Mouse (Mus musculus) thymus, postnatal 10 days (tissue): ENCODE results near the gene Trp53rkb.

Source experiments
- DNase-seq, 2 experiments: peaks; one replicate each; pipeline ENCODE4 v3.0.0; 2021; ENCODE audit warnings: low spot score in 2 of 2

The Trp53rkb gene

DNA sequence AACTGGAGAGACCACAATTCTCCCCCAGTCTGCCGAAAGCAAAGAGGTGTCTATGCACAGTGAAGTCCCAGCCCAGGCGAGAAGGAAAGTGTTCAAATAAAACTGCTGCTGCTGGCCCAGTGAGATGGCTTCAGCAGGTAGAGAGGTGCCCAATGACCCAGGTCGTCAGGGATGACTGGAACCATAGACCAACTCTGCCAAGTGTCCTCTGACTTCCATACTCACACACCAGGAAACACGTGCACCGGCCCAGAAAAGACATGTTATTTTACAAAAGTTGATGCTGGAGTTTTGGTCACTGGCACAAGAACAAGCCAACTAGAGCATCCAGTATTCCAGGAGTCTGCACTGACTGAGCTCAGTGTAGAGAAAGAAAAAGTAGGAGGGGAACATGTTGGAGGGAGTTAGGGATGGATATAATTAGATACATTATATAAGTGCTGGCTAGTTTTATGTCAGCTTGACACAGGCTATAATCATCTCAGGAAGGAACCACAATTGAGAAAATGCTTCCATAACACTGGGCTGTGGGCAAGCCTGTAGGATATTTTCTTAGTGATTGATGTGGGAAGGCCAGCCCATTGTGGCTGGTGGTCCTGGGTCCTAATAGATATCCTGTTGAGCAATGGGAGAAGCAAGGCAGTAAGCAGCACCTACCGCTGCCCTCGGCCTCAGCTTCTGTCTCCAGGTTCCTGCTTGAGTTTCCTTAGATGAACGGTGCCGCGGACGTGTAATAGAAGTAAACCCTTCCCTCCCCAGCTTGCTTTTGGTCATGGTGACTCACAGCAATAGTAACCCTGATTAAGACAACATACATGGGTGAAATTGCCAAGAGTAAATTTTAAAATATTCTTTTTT is 7.5 kb downstream of the Trp53rkb start:
- no peak for DNase-seq

- no peak for DNase-seq
Observed at GRCm38 (mm10) chr2:166800473-166800857, 8.1 kb downstream of the Trp53rkb start.

DNA sequence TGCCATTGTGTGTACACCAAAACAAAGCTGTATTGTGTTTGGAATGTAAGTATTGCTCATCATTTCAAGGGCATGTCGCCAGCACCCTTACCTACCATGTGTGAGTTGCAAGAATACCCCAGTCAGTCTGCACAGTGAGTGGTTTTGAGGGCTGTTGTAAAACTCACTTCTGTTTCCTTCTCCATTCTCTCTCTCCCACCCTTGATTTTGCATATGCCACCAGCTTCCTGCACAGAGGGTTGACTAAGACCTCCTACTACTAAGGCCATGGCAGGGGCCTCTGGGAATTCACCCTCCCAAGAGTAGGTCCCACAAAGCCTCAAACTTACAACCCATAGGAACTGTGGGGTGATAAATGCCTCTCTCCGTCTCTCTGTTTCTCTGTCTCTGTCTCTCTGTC is 9.1 kb downstream of the Trp53rkb start:
- no peak for DNase-seq

DNA sequence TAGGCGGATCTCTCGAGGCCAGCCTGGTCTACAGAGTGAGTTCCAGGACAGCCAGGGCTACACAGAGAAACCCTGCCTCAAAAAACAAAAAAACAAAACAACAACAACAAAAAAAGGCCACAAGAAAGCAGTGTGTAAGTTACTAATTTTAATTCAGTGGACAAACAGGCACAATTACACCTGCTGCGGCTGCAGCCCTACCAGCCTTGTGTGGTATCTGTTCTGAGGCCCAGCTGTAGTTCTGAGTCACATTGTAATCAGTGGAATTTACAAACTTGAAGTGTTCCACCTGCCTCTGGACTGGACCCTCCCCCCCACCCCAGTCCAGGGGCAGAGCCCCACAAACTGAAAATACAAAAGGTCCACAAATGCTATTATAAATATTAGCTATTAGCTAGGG is 11.0 kb downstream of the Trp53rkb start:
- DNase-seq, result no peak

- DNase-seq, result peak; percentile 86 to 89
Observed at GRCm38 (mm10) chr2:166805250-166806172, 13.2 kb downstream of the Trp53rkb start, which contains the start of gene Arfgef2. Arfgef2 (plus strand) TSS chr2:166805588.

- DNase-seq, result no peak
Observed at GRCm38 (mm10) chr2:166806173-166806705, 13.9 kb downstream of the Trp53rkb start.

GRCm38 (mm10) chr2:166806813-166807212 is 14.5 kb downstream of the Trp53rkb start:
- no peak for DNase-seq

GRCm38 (mm10) chr2:166809499-166809898 is 17.2 kb downstream of the Trp53rkb start:
- DNase-seq, result no peak

DNA sequence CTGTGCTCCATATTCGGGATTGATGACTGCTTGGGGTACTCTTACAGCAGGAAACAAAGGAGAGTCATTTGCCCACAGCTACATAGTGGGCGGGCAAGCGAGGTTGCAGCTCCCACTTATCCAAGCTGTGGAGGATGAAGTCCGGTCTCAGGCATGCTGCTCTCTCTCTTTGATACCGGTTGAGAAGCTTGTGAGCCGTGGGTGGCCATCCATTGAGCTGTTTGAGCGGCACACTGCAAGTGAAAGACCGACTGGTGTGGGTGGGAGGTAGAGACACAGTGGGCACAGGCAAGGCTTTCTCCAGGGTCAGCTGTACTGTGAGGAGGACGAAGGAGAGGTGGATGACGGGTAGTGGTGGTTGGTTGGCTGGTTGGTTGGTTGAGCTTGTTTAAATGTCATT is 18.5 kb downstream of the Trp53rkb start:
- no peak for DNase-seq

DNA sequence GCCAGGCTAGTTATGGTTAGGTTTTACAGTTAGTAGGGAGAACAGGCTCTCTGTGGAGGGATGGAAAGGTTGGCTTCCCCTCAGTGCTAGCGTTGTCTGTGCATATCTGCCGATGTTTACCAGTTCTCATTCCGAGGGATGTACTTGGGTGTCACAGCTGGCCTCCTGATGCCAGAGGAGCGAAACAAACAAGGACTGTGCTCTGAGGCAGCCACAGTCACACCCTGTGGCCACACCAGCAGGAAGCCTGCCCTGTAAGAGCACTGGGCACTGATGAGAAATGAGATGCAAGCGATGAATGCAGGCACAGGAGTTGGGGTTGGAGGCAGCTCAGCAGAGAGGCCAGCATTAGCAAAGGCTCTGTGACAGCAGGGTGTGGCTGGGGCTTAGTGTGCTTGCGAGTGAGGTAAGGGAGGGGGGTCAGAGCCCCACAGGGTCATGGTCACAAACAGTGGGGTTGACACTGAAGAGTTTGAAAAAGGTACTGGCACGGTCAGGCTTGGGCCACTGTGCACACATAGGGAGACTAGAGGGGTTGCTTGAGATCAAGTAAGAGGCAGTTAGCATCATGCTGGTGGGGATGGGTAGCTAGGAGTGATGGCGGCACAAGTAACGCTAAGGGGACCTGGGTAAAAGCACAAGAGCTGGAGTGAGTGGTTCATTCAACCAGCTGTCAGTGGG is 26.3 kb downstream of the Trp53rkb start:
- DNase-seq, result no peak

GRCm38 (mm10) chr2:166819849-166820248 is 27.5 kb downstream of the Trp53rkb start:
- DNase-seq, result no peak

GRCm38 (mm10) chr2:166820844-166821243 is 28.5 kb downstream of the Trp53rkb start:
- no peak for DNase-seq

DNA sequence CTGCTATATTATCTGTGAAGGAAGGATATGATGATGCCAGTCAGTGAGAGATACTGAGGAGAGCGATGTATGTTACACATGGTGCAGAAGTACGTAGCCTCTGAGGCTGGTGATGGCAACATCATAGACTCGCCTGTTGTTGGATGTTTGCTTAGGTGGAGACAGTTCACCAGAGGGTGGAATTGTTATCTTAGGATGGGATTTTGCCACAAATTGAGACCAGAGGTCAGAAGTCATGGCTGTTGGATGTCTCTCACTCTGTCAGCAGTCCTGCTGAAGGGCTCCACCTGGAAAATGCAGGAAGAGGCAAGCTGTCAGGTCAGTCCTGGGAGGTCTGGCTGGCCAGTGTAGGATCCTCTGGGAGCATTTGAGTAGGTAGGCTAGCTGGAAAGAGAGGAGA is 29.1 kb downstream of the Trp53rkb start:
- DNase-seq, result no peak

- DNase-seq, result no peak
Observed at GRCm38 (mm10) chr2:166822119-166822826, 29.9 kb downstream of the Trp53rkb start.

GRCm38 (mm10) chr2:166822901-166823300 is 30.6 kb downstream of the Trp53rkb start:
- DNase-seq, result no peak

- no peak for DNase-seq
Observed at GRCm38 (mm10) chr2:166824386-166824785, 32.1 kb downstream of the Trp53rkb start.

GRCm38 (mm10) chr2:166824998-166825397 is 32.7 kb downstream of the Trp53rkb start:
- no peak for DNase-seq

DNA sequence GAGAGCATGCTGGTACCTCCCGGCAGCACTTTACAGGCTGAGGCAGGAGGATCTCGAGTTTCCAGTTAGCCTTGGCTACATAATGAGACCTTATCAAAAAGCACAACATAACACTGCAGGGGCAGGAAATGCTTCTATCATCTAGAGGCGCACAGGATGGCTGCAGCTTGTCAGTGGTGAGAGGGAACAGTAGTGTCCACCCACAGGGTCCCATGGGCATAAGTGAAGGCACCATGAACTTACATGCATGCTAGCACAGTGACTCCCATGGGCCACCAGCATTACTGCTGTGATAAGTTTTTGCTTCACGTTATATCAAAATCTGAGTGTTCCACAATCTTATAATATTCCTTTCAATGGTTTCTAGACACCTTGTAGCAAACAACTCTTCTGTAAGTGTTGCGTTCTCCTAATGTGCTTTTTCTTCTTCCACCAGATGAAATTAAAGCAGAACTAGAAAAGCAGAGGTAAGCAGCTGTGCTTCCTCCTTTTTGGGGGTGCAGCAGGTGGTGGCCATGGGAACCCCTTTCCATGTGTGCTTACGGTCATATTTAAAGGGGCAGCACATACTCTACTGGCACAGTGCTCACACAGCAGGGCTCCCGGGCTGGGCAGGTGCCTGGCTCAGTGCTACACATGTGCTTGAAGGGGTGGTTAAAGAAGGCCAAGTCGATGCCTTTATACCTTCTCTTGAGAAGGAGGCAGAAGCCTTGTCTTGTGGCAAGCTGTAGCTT is 34.3 kb downstream of the Trp53rkb start:
- no peak for DNase-seq

- DNase-seq, result no peak
Observed at GRCm38 (mm10) chr2:166828306-166828705, 36.0 kb downstream of the Trp53rkb start.

DNA sequence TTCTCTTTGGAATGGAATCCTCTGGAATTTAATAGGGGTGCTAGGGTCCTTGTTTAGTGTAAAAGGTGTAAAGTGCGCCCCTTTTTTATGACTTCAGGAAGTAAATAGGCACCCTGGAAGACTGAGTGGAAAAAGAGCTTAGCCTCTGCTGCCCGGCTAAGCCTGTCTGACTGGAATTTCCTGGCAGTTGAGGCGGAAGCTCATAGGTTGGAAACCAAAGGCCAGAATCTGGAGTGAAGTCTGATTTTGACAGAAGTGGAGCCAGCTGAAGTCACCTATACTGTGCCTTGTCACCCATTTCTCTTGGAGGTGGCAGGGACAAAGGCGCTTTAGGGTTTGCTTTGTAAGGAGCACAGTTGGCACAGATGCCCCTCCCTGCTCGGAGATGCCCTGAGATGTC is 38.0 kb downstream of the Trp53rkb start:
- no peak for DNase-seq
